Mouse (Mus musculus) left cerebral cortex, adult 11 months (tissue): ENCODE data around the gene Pde12.

ENCODE experiments used
- DNase-seq: peaks from one replicate; pipeline ENCODE4 v3.0.0; 2022; ENCODE audit warnings: low spot score

Pde12 gene

GRCm38 (mm10) chr14:26643006-26643624 is 26.6 kb downstream of the Pde12 start:
- no peak for DNase-seq

GRCm38 (mm10) chr14:26639961-26640360 is 29.7 kb downstream of the Pde12 start:
- no peak for DNase-seq

- no peak for DNase-seq
Observed at GRCm38 (mm10) chr14:26639251-26639650, 30.4 kb downstream of the Pde12 start.

- peak; percentile 19 for DNase-seq
Observed at GRCm38 (mm10) chr14:26638708-26639084, 31.0 kb downstream of the Pde12 start.

GRCm38 (mm10) chr14:26637851-26638707 is 31.6 kb downstream of the Pde12 start, which contains the start of gene Arf4:
Arf4 (plus strand) TSS chr14:26638074.
- DNase-seq, result peak; percentile 98

GRCm38 (mm10) chr14:26637025-26637850 is 32.4 kb downstream of the Pde12 start:
- DNase-seq, result peak; percentile 19

- no peak for DNase-seq
Observed at GRCm38 (mm10) chr14:26626605-26627140, 43.0 kb downstream of the Pde12 start.

- no peak for DNase-seq
Observed at GRCm38 (mm10) chr14:26625301-26625700, 44.4 kb downstream of the Pde12 start.

GRCm38 (mm10) chr14:26610689-26611088 is 59.0 kb downstream of the Pde12 start:
- DNase-seq, result no peak
